Mouse (Mus musculus) left cerebral cortex, adult 8-10 months (tissue): ENCODE results near the gene Rbm33. TPM values are rescaled to one million over a fixed set of nuclear protein-coding genes. Genes with fewer than 3 reads are reported as not detected.

Experiments
- DNase-seq, 2 experiments: peaks; one replicate each; pipeline ENCODE4 v3.0.0; 2022; ENCODE audit warnings: low spot score in 2 of 2
- total RNA-seq, 4 experiments: library from RNA; stranded (reverse); gene quantifications; 2 replicates each; pipeline ENCODE4 v1.2.4; 2022

The Rbm33 gene
- total RNA-seq, 4 experiments from 2014 or later = 60.1 to 69.3 (median 65.6) TPM

GRCm38 (mm10) chr5:28461376-28461775 lies 144.5 kb downstream of the Rbm33 start:
- no peak for DNase-seq

DNA sequence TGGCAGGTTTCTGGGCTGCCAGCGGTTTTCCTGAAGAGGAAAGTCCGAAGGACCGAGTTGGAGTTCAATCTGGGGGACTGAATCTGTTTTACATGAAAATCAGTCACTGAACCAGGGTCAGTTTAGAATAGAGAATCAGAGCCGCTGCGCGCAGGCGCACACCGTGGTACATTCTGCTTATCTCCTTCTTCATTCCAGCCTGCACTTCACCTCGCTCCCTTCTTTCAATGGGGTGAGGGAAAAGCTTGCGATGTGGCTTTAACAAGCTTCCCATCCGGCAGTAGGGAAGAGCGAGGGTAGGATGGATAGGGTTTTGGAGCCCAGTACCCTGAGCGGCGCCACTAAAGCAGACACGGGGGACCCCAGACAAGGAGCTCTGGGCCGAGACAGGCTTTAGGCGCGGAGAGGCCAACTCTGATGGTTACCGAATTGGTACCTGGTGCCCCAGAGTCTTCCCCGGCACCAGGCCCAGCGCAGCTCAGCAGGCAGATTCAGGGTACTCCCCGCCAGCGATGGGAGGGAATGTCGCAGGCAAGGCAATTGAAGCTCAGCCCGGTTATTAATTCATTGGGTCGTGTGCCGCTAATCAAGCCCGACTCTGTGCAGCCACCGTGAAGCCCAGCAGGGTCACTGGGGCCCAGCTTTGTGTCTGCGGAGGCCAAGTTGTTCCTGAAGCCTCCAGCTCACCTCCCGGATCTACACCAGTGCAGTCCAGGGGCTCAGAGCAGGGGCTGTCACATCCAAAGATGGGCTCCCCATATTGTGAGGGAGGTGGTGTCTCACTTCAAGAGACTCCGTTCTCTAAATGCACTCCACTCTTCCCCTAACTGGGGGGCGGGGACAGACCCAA lies 146.0 kb downstream of the Rbm33 start:
- DNase-seq = no peak

DNA sequence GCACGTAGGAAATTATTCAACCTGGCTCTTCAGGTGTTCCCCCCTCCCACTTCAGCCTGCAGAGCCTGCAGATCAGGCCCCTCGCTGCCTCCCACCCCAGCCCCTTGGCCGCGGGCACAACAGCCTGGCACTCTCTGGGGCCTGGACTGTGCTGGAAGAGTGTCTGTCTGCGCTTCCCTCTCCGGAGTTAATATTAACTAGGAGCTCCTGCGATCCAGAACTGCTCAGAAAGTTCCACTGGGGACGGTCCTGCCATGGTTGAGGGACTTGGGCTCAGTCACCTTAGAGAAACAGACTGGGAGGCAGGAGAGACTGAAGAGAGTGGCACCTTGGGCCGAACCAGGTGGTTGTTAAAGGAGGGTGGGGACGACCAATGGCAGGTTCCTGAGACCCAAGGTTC lies 146.7 kb downstream of the Rbm33 start:
- no peak for DNase-seq

DNA sequence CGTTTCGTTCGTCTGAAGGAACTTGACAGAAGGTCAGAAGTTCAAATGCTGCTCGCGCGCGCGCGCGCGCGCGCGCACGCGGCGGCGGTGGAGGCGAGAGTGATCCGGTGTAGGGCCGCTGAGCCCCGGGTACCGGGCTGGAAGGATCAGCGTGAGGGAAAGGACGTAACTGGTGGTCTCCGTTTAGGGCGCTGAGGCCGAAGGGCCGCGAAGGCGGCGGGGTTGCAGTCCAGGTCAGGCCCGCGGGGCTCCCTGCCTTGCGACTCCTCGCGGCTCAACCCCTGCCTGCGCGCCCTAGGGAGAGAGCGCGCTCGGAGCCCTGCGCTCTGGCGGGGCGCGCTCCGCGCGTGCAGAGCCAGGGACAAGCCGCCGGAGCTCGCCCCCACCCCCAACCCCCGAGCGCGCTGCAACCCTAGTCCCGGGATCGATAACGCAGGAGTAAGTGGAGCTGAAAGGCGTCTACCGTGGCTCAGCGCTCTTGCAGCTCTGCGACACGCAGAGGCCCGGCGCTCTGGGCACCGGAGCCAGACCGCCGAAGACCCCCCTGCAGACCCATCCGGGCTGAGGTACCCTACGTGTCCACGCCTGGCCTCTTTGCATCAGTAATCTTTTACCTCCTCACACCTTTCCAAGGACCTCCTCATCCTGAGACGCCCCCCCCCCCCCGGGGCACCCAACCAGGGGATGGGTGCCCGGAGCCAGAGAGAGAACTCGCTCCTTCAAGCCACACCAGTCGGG lies 147.6 kb downstream of the Rbm33 start:
- DNase-seq = peak in 1 of 2 experiments; percentile 5

DNA sequence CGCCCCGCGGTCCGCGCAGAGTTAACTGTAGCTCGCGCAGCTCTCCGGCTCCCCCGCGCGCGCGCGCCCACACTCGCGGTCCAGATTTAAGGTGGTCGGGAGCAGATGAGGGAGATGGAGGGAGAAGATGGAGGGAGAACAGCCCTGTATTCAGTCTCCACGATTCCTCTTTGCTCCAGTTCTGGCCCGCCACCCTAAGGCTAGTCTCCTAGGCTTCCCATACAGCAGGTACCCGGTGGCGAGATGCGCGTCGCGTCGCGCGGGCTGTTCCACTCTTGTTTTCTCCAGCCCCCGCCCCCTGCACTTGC lies 148.1 kb downstream of the Rbm33 start:
- peak; percentile 40 to 50 for DNase-seq

GRCm38 (mm10) chr5:28465526-28465925 lies 148.6 kb downstream of the Rbm33 start:
- DNase-seq = peak in 1 of 2 experiments; percentile 4

DNA sequence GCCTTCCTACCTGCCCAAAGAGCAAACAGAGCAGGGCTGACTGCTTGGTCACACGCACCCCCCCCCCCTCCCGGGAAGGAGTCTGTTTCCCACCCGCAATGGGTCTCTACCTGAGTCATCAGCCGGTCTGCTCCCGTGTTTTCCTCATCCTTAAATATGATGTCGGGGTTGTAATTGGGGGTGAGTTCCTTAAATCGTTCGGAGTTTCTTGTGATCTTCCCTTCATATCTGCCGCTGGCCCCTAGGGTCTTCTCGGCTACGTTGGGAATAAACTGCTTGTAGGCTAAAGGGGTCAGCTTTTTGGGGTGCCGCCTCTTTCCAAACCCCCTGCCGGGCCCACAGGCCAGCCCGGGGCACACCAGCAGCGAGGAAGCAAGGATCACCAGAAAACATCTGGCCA lies 149.4 kb downstream of the Rbm33 start:
- no peak for DNase-seq

DNA sequence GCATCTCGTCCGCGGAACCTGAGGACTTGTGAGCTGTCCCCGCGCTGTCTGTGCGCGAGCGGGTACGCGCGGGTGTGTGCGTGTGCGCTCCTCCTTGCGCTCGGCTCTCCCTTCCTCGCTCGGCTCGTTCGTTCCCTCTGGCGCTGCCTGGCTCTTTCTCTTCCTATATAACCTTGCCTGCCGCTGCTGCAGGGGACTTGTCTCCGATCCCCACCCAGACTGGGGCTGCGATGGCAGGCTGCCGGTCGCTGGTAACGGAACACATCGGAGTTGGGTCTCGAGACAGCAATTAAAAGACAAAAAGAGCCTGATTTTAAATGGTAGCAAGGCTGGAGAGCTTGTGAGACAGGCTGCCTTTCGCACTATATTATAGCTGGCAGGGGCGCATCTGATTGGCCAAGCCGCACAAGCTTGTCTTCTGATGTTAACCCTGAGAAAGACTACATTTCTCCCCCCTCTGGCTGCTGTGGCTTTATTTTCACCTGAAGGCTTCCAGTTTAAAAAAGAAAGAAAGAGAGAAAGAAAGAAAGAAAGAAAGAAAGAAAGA lies 149.9 kb downstream of the Rbm33 start, which contains the start of gene Shh:
Gene Shh (minus strand): TSS at position 497 of the 547 bp plus-strand sequence.
- DNase-seq = peak; percentile 48 to 52

Other genes with a start within 250 kb of the Rbm33 start
- gene Insig1, start 245.8 kb upstream of the Rbm33 start, total RNA-seq = 100 to 1,000 TPM in 3 of 4 experiments, 10 to 100 TPM in 1; 93.1 to 116 (median 115) TPM
- gene En2, start 151.4 kb upstream of the Rbm33 start, total RNA-seq = under 1 TPM; 0.42 to 0.65 (median 0.52) TPM
- under 1 TPM in 1 of 4 experiments, not detected in 3; 0.17 TPM for gene Cnpy1, start 71.3 kb upstream of the Rbm33 start, total RNA-seq
- gene Shh, start 150.1 kb downstream of the Rbm33 start, total RNA-seq = 1 to 10 TPM; 2.9 to 4.3 (median 3.3) TPM